Comparison of ENCODE assay signal across 8 mouse cellular contexts in genomic region chr11:94468582-94469064, GRCm38 (mm10). TPM values are rescaled to one million over a fixed set of nuclear protein-coding genes. Genes with fewer than 3 reads are reported as not detected.
DNase-seq lines count a peak whose midpoint lies in the region; ATAC-seq lines count a peak whose summit lies in the region.
"Had no signal": no experiment of that assay in that cellular context is flagged by ENCODE, and none has a peak within 500 bp of the region (broad histone marks: within the 10 kb centered on the region; RNA-seq: fewer than 3 reads in every experiment).

No protein-coding gene starts in this region.

- whole genome bisulfite sequencing in forebrain, embryonic 15.5 days, result 4% methylated on average over 4 of the region's 4 CpGs
- 18% methylated on average over 4 of the region's 4 CpGs for WGBS in neural tube, embryonic 11.5 days
- 50% methylated on average over 4 of the region's 4 CpGs for WGBS in kidney, embryonic 14.5 days

- H3K4me3 ChIP-seq in forebrain, embryonic 15.5 days, result no peak overlapping the region
- H3K4me3 ChIP-seq in neural tube, embryonic 11.5 days (ENCODE audit: low read depth, low read length), result no peak overlapping the region
- H3K4me3 ChIP-seq in kidney, embryonic 14.5 days (ENCODE audit: low read length), result no peak overlapping the region
- H3K4me3 ChIP-seq: liver, embryonic 15.5 days had no signal

- peaks cover 5% of the 10 kb centered on the region; the same call in 1 of the 2 replicates for H3K27me3 ChIP-seq in forebrain, embryonic 15.5 days
- H3K27me3 ChIP-seq in neural tube, embryonic 11.5 days (ENCODE audit: control insufficient read depth, insufficient read depth, low read length), result peaks cover 14% of the 10 kb centered on the region
- H3K27me3 ChIP-seq in kidney, embryonic 14.5 days (ENCODE audit: control insufficient read depth, insufficient read depth, low read length), result peaks cover 9% of the 10 kb centered on the region

- H3K9me3 ChIP-seq in forebrain, embryonic 15.5 days, result no peaks in the 10 kb centered on the region
- no peaks in the 10 kb centered on the region for H3K9me3 ChIP-seq in neural tube, embryonic 11.5 days (ENCODE audit: control insufficient read depth, low read length)
- no peaks in the 10 kb centered on the region for H3K9me3 ChIP-seq in kidney, embryonic 14.5 days (ENCODE audit: control insufficient read depth, low read length)
- H3K9me3 ChIP-seq: liver, embryonic 15.5 days had no signal

- ATAC-seq in forebrain, embryonic 15.5 days (replicated peaks), result peak; percentile 87
- peak; percentile 82 for ATAC-seq in neural tube, embryonic 11.5 days (ENCODE audit: insufficient read depth, low FRiP score, low TSS enrichment)
- no peak; the same call in 1 of the 2 replicates for ATAC-seq in kidney, embryonic 14.5 days (ENCODE audit: low FRiP score, low TSS enrichment)

- H3K4me1 ChIP-seq in forebrain, embryonic 15.5 days, result peaks cover 70% of the 10 kb centered on the region
- peaks cover 51% of the 10 kb centered on the region for H3K4me1 ChIP-seq in neural tube, embryonic 11.5 days (ENCODE audit: control insufficient read depth, insufficient read depth, low read length)
- peaks cover 66% of the 10 kb centered on the region for H3K4me1 ChIP-seq in kidney, embryonic 14.5 days (ENCODE audit: control insufficient read depth, insufficient read depth, low read length)

- peak; percentile 91 for DNase-seq in embryo, embryonic 11 days
- peak; percentile 71 to 82 for DNase-seq in layer of hippocampus, postnatal 10 days (ENCODE audit: low spot score in 2 of 2)
- peak; percentile 87 for DNase-seq in neural tube, embryonic 11.5 days (ENCODE audit: low spot score)
- no peak for DNase-seq in testis, postnatal 10 days (ENCODE audit: low spot score)
- DNase-seq in thymus, postnatal 25 days, result no peak

- peak overlapping the region; percentile 94 for H3K27ac ChIP-seq in forebrain, embryonic 15.5 days (replicated peaks)
- peak overlapping the region; percentile 73 for H3K27ac ChIP-seq in neural tube, embryonic 11.5 days (ENCODE audit: low read depth, low read length)
- no peak overlapping the region for H3K27ac ChIP-seq in kidney, embryonic 14.5 days (ENCODE audit: low read depth, low read length)
- H3K27ac ChIP-seq: liver, embryonic 15.5 days had no signal

- no peak overlapping the region for H3K9ac ChIP-seq in forebrain, embryonic 15.5 days (replicated peaks)
- H3K9ac ChIP-seq in neural tube, embryonic 11.5 days (ENCODE audit: low read length), result no peak overlapping the region
- H3K9ac ChIP-seq in kidney, embryonic 14.5 days (ENCODE audit: low read depth, low read length), result no peak overlapping the region
- H3K9ac ChIP-seq: liver, embryonic 15.5 days had no signal

- H3K36me3 ChIP-seq in forebrain, embryonic 15.5 days, result no peaks in the 10 kb centered on the region
- no peaks in the 10 kb centered on the region for H3K36me3 ChIP-seq in neural tube, embryonic 11.5 days (ENCODE audit: control insufficient read depth, insufficient read depth, low read length)
- no peaks in the 10 kb centered on the region for H3K36me3 ChIP-seq in kidney, embryonic 14.5 days (ENCODE audit: control insufficient read depth, insufficient read depth, low read length)
- H3K36me3 ChIP-seq: liver, embryonic 15.5 days had no signal

- H3K4me2 ChIP-seq in forebrain, embryonic 15.5 days (replicated peaks), result peak overlapping the region; percentile 24
- H3K4me2 ChIP-seq in neural tube, embryonic 11.5 days (ENCODE audit: low read depth), result peak overlapping the region; percentile 12; the same call in 1 of the 2 replicates
- H3K4me2 ChIP-seq in kidney, embryonic 14.5 days (replicated peaks; ENCODE audit: low read depth, low read length), result no peak overlapping the region
- H3K4me2 ChIP-seq: liver, embryonic 15.5 days had no signal

RNA-seq across cellular contexts. Expression of gene Cacna1g, which starts 5.4 kb away (rescaled TPM):
- polyA plus RNA-seq in forebrain, embryonic 15.5 days (2015; fragmentation: Nextera tagmentation; extraction: Ambion mirVana), result 6.8 and 9.2 TPM in 2 replicates
- 100 to 1,000 TPM; 111 to 128 TPM for total RNA-seq in layer of hippocampus, postnatal 10 days (2021)
- polyA plus RNA-seq in neural tube, embryonic 11.5 days (2014; fragmentation: Nextera tagmentation; extraction: Ambion mirVana), result 9.0 and 10.0 TPM in 2 replicates
- 8.7 and 14.1 TPM in 2 replicates for polyA plus RNA-seq in kidney, embryonic 14.5 days (2014; fragmentation: Nextera tagmentation; extraction: Ambion mirVana)

RNA-seq across cellular contexts. Expression of gene Spata20, which starts 17.4 kb away (rescaled TPM):
- 0.38 and 0.86 TPM in 2 replicates for polyA plus RNA-seq in forebrain, embryonic 15.5 days (2015; fragmentation: Nextera tagmentation; extraction: Ambion mirVana)
- 1 to 10 TPM; 1.0 to 2.1 TPM for total RNA-seq in layer of hippocampus, postnatal 10 days (2021)
- 0.23 TPM in 1 of 2 replicates, not detected in the other for polyA plus RNA-seq in neural tube, embryonic 11.5 days (2014; fragmentation: Nextera tagmentation; extraction: Ambion mirVana)
- polyA plus RNA-seq in kidney, embryonic 14.5 days (2014; fragmentation: Nextera tagmentation; extraction: Ambion mirVana), result 0.07 and 0.23 TPM in 2 replicates
- polyA plus RNA-seq: liver, embryonic 15.5 days had no signal

RNA-seq across cellular contexts. Expression of gene Epn3, which starts 31.2 kb away (rescaled TPM):
- polyA plus RNA-seq in forebrain, embryonic 15.5 days (2015; fragmentation: Nextera tagmentation; extraction: Ambion mirVana), result 0.66 and 0.75 TPM in 2 replicates
- total RNA-seq in layer of hippocampus, postnatal 10 days (2021), result 1 to 10 TPM; 3.1 to 3.3 TPM
- 0.68 and 0.72 TPM in 2 replicates for polyA plus RNA-seq in neural tube, embryonic 11.5 days (2014; fragmentation: Nextera tagmentation; extraction: Ambion mirVana)
- 13.4 and 16.4 TPM in 2 replicates for polyA plus RNA-seq in kidney, embryonic 14.5 days (2014; fragmentation: Nextera tagmentation; extraction: Ambion mirVana)

RNA-seq across cellular contexts. Expression of gene Mycbpap, which starts 52.9 kb away (rescaled TPM):
- 1.7 and 2.7 TPM in 2 replicates for polyA plus RNA-seq in forebrain, embryonic 15.5 days (2015; fragmentation: Nextera tagmentation; extraction: Ambion mirVana)
- total RNA-seq in layer of hippocampus, postnatal 10 days (2021), result 1 to 10 TPM; 1.3 to 2.7 TPM
- 1.4 and 3.2 TPM in 2 replicates for polyA plus RNA-seq in neural tube, embryonic 11.5 days (2014; fragmentation: Nextera tagmentation; extraction: Ambion mirVana)
- 1.6 and 2.6 TPM in 2 replicates for polyA plus RNA-seq in kidney, embryonic 14.5 days (2014; fragmentation: Nextera tagmentation; extraction: Ambion mirVana)
- polyA plus RNA-seq: liver, embryonic 15.5 days had no signal

Comparison
In these comparisons a context has a peak if more than half of its experiments do, and no peak if none do; other contexts are left out.
1. DNase-seq: peak in embryo, embryonic 11 days (single experiment), layer of hippocampus, postnatal 10 days (2 of 2) and neural tube, embryonic 11.5 days (single experiment); none in testis, postnatal 10 days (single experiment) and thymus, postnatal 25 days (single experiment).